Mouse (Mus musculus): Measurements from ENCODE around the gene Tbx6.

DNA sequence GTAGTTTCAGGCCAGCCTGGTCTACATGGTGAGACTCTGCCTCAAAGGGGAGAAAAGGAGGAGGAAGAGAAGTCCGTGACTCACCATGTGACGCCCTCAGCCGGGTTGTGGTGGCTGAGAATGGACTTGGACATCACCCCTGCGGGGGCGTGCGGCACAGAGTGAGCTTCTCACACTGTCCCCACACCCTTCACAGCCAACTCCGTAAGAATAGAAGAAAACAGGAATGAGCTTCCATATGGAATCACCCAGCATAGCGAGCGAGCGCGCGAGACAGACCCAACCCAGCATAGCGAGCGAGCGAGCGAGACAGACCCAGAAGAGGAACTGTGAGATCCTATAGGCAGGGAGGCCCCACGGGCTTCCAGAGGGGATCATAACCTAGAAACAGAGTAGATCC lies 41.7 kb upstream of the Tbx6 start:
- no peak for TF ChIP-seq CTCF (IDR thresholded peaks at IDR 0.05; ENCODE audit: control insufficient read depth, insufficient read depth, insufficient read length)
- no peak for TF ChIP-seq MAX (IDR thresholded peaks at IDR 0.05)
- no peak for TF ChIP-seq CEBPB (IDR thresholded peaks at IDR 0.05; ENCODE audit: low read depth)
- no peak for TF ChIP-seq MYOG (IDR thresholded peaks at IDR 0.05; ENCODE audit: control insufficient read depth, extremely low read depth, insufficient read length)
- TF ChIP-seq USF1 (IDR thresholded peaks at IDR 0.05; ENCODE audit: low read depth): no peak
